Mouse (Mus musculus) liver, embryonic 11.5 days (tissue): ENCODE results near the gene Adgrv1. TPM values are rescaled to one million over a fixed set of nuclear protein-coding genes. Genes with fewer than 3 reads are reported as not detected.

ENCODE experiments used
- ATAC-seq: fragments of 200-750 bp; cut with Nextera tagmentation; replicated peaks from 2 replicates; pipeline ENCODE4 v1.8.0; 2017; ENCODE audit warnings: moderate number of reproducible peaks, mild to moderate bottlenecking, moderate TSS enrichment, moderate library complexity; ENCODE audit not compliant: low FRiP score
- DNase-seq: peaks from one replicate; pipeline ENCODE4 v3.0.0-alpha.2; 2017; ENCODE audit warnings: low spot score
- H3K27ac ChIP-seq: fragments of 300-500 bp; sonication (generic); 2 replicates; pipeline ENCODE4 v1.5.1; 2014; ENCODE audit warnings: mild to moderate bottlenecking, low read depth, low read length, control low read depth
- H3K27me3 ChIP-seq: fragments of 300-500 bp; sonication (generic); replicated peaks from 2 replicates; pipeline ENCODE4 v1.6.1; 2014; ENCODE audit warnings: low read length, mixed read lengths; ENCODE audit not compliant: control insufficient read depth, insufficient read depth
- H3K36me3 ChIP-seq: fragments of 300-500 bp; sonication (generic); 2 replicates; pipeline ENCODE4 v1.6.1; 2014; ENCODE audit warnings: mild to moderate bottlenecking, low read length, moderate library complexity, mixed read lengths; ENCODE audit not compliant: control insufficient read depth, insufficient read depth
- H3K4me1 ChIP-seq: fragments of 300-500 bp; sonication (generic); replicated peaks from 2 replicates; pipeline ENCODE4 v1.6.1; 2014; ENCODE audit warnings: low read length, mixed read lengths; ENCODE audit not compliant: control insufficient read depth, insufficient read depth
- H3K4me2 ChIP-seq: fragments of 300-500 bp; sonication (generic); 2 replicates; pipeline ENCODE4 v1.6.1; 2014; ENCODE audit warnings: mild to moderate bottlenecking, control low read depth, moderate library complexity
- H3K4me3 ChIP-seq: fragments of 300-500 bp; sonication (generic); 2 replicates; pipeline ENCODE4 v1.5.1; 2014; ENCODE audit warnings: low read depth, low read length, control low read depth
- H3K9ac ChIP-seq: fragments of 300-500 bp; sonication (generic); 2 replicates; pipeline ENCODE4 v1.6.1; 2014; ENCODE audit warnings: low read depth, low read length, control low read depth
- H3K9me3 ChIP-seq: fragments of 300-500 bp; sonication (generic); 2 replicates; pipeline ENCODE4 v1.6.1; 2016; ENCODE audit warnings: low read length, inconsistent platforms, mixed read lengths; ENCODE audit not compliant: control insufficient read depth
- WGBS: fragments of 180-500 bp; shearing (Covaris S2); extraction: QIAGEN DNeasy Blood & Tissue Kit; methylation state at CpG from one replicate; pipeline ENCODE4 v1.1.7; 2014; 5-methylcytosine and 5-hydroxymethylcytosine counted together
- polyA plus RNA-seq: library from polyadenylated mRNA; unstranded; fragments of >200 nt; fragmentation: Nextera tagmentation; extraction: Ambion mirVana; gene quantifications from 2 replicates; pipeline ENCODE4 v1.2.1, GENCODE M21; 2014

Gene Adgrv1
- polyA plus RNA-seq, 1 experiment from 2014 or later, result 0.58 TPM

DNA sequence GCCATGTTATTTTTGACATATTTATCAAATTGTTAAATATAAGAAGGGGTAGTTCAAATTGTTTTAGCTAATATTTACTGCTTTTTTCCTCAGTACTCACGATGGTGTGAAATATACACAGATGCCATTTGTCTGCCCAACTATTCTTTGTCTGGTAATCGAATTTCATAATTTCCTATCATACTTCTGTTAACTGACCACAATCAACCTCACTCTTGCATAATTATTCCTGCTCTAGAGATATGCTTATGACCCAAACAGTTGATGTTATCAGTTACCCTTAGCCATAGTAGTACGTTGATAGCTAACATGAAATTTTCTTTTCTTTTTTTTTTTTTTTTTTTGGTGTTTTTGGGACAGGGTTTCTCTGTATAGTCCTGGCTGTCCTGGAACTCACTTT, 393.5 kb downstream of the Adgrv1 start:
- ATAC-seq (no peak), DNase-seq (no peak)
- no peak overlapping the region for H3K27ac ChIP-seq
- no peaks in the 10 kb centered on the region for H3K27me3 ChIP-seq
- WGBS, result 79% methylated on average over 3 of the region's 3 CpGs
- no peak overlapping the region for H3K4me2 ChIP-seq
- no peaks in the 10 kb centered on the region for H3K36me3 ChIP-seq
- H3K4me1 ChIP-seq, result no peaks in the 10 kb centered on the region
- H3K9me3 ChIP-seq, result no peaks in the 10 kb centered on the region
- H3K4me3 ChIP-seq, result no peak overlapping the region
- no peak overlapping the region for H3K9ac ChIP-seq

DNA sequence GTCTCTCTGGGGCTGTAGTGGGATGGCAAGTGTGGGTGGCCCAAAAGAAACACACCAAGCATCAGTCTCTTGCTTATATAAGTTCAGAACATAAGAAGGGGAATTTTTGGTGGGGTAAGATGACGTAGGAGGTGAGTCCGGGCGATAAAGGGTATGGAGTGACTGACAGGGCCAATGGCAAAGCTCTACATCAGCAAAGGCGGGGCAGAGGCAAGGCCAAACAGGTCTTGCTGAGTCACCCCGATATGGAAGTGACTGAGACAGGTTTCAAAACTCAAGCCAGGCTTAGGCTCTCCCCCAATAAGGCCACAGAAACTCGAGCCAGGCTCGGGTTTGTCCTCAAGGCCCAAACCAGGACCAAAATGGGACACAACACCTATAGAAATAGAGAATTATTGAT, 394.1 kb downstream of the Adgrv1 start:
- Histone ChIP-seq H3K27ac (no peak overlapping the region), H3K4me2 (no peak overlapping the region), H3K27me3 (no peaks in the 10 kb centered on the region), H3K9ac (no peak overlapping the region), H3K4me1 (no peaks in the 10 kb centered on the region), H3K4me3 (no peak overlapping the region), H3K36me3 (no peaks in the 10 kb centered on the region), H3K9me3 (no peaks in the 10 kb centered on the region)
- DNase-seq (no peak), ATAC-seq (no peak)
- WGBS, result 79% methylated on average over 7 of the region's 7 CpGs

DNA sequence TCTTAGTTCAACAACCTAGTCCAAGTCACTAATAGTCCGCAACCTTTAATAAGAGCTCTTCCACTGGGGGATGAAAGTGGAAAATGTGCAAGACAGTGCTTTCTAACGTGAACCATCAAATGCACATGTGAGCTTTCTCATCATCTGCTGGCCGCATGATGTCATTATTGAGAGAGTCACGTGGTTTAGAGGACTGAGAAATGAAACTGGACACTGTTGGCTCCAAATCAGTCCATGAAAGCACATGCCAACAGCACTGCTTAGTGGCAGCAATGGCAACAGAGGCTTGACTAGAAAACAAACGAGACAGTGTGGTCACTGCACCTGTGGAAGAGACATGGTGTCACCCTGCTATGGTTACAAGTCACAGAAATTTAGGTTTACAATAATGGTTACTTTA, 395.0 kb downstream of the Adgrv1 start:
- H3K4me1 ChIP-seq, result no peaks in the 10 kb centered on the region
- no peak overlapping the region for H3K4me2 ChIP-seq
- H3K36me3 ChIP-seq, result no peaks in the 10 kb centered on the region
- H3K27me3 ChIP-seq, result no peaks in the 10 kb centered on the region
- no peaks in the 10 kb centered on the region for H3K9me3 ChIP-seq
- H3K9ac ChIP-seq, result no peak overlapping the region
- no peak for ATAC-seq
- 76% methylated on average over 5 of the region's 5 CpGs for WGBS
- H3K27ac ChIP-seq, result no peak overlapping the region
- no peak overlapping the region for H3K4me3 ChIP-seq
- no peak for DNase-seq

DNA sequence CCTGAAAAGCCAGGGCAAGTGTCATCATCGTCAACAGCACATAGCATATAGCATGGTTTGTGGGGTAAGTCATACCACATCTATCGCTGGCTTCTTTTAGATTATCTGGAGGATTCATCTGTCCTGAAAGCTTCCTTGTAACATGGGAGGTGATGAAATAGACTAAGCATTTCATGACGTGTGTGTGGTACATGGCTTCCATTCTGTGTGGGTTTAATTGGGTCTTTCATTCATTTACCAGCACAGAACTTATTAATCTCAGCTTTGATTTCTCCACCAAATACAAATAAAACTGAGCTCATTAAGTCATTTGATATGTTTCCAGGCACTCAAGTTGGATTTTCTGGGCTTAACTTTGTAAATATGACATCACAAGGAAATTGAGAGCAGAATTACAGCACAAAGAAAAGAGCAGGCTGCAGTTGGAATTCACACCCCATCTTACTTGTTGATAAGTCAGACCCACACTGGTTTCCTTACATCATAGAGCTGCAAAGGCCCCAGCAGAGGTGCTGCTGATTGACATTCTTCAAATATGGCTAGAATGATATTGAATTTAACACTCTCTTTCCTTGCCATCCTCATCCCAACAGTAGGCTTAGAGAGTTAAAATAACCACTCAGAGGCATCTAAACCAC, 396.1 kb downstream of the Adgrv1 start:
- ATAC-seq (no peak), DNase-seq (no peak)
- H3K4me1 ChIP-seq, result no peaks in the 10 kb centered on the region
- H3K27ac ChIP-seq, result no peak overlapping the region
- no peaks in the 10 kb centered on the region for H3K36me3 ChIP-seq
- no peak overlapping the region for H3K4me3 ChIP-seq
- no peaks in the 10 kb centered on the region for H3K9me3 ChIP-seq
- 76% methylated on average over 3 of the region's 3 CpGs for WGBS
- no peak overlapping the region for H3K9ac ChIP-seq
- H3K27me3 ChIP-seq, result no peaks in the 10 kb centered on the region
- no peak overlapping the region for H3K4me2 ChIP-seq

DNA sequence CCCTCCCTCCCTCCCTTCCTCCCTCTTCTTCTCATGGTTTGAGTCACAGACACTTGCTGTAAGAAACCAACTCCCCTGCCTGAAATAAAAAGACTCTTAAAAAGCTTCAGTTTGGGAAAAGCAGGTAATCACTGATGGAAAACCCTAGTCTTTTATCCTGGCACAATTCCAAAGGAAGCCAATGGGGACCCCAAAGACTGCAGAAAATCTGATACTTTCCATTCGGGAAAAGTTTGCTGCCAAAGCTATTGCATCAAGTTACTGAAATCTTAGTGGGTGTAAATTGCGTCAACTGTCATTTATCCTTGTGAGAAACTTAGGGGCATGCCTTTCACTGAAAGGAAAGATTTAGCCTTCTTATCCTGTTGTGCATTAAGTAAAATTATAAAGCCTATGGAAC, 398.9 kb downstream of the Adgrv1 start:
- ATAC-seq, result no peak
- Histone ChIP-seq H3K9me3 (no peaks in the 10 kb centered on the region), H3K27me3 (no peaks in the 10 kb centered on the region), H3K9ac (no peak overlapping the region), H3K27ac (no peak overlapping the region), H3K4me1 (no peaks in the 10 kb centered on the region), H3K36me3 (no peaks in the 10 kb centered on the region), H3K4me3 (no peak overlapping the region), H3K4me2 (no peak overlapping the region)
- no peak for DNase-seq
- WGBS, result 73% methylated on average over 2 of the region's 2 CpGs

GRCm38 (mm10) chr13:81232839-81233238, 400.1 kb downstream of the Adgrv1 start:
- Histone ChIP-seq H3K36me3 (no peaks in the 10 kb centered on the region), H3K27me3 (no peaks in the 10 kb centered on the region), H3K4me2 (no peak overlapping the region), H3K4me1 (no peaks in the 10 kb centered on the region), H3K9ac (no peak overlapping the region), H3K9me3 (no peaks in the 10 kb centered on the region), H3K27ac (no peak overlapping the region), H3K4me3 (no peak overlapping the region)
- ATAC-seq, result no peak
- DNase-seq, result no peak

DNA sequence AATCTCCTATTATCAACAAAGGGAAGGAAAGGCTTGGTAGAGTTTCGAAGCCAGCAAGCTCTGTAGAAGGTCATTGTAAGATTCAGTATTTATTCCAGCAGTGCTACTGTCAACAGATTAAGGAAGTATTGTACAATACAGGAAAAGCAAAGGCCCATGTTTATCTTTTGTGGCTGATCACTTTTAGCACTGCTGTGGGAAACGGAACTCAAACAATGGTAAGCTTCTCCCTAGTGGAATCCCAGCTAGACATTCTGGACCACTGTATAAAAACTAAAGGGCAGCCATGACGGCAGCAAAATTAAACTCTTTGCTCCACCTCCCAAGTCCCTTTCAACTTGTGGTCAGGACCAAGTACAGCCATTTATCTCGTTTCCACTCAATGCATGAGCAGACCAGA, 402.8 kb downstream of the Adgrv1 start:
- Histone ChIP-seq H3K9me3 (no peaks in the 10 kb centered on the region), H3K27ac (no peak overlapping the region), H3K4me1 (no peaks in the 10 kb centered on the region), H3K36me3 (no peaks in the 10 kb centered on the region), H3K27me3 (no peaks in the 10 kb centered on the region), H3K4me2 (no peak overlapping the region), H3K9ac (no peak overlapping the region), H3K4me3 (no peak overlapping the region)
- no peak for DNase-seq
- ATAC-seq, result peak; percentile 36; the same call in 1 of the 2 replicates
- WGBS, result 41% methylated on average over 4 of the region's 4 CpGs

- Histone ChIP-seq H3K36me3 (no peaks in the 10 kb centered on the region), H3K4me2 (no peak overlapping the region), H3K27me3 (no peaks in the 10 kb centered on the region), H3K4me3 (no peak overlapping the region), H3K27ac (no peak overlapping the region), H3K9ac (no peak overlapping the region), H3K4me1 (no peaks in the 10 kb centered on the region), H3K9me3 (no peaks in the 10 kb centered on the region)
- 73% methylated on average over 3 of the region's 3 CpGs for WGBS
- DNase-seq (no peak), ATAC-seq (no peak)
These were observed 409.2 kb downstream of the Adgrv1 start for GRCm38 (mm10) chr13:81223768-81224167.

DNA sequence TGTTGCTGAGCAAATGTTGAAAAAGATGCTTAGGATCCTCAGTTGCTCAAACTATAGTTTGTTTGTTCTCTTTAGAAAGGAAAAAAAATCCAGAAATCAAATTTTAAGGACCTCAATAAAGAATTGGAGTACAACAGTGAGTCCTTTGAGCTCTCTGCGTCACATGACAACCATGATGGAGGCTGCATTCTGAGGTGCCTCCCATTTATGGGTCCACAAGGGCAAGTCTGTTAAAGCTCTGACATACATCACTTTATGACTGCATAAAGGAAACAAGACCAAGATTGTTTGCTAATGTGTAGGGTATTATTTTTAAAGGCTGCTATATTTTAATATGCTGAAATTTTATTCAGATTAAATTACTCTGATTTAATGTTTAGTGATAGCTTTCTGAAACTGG, 410.6 kb downstream of the Adgrv1 start:
- no peaks in the 10 kb centered on the region for H3K27me3 ChIP-seq
- WGBS, result 93% methylated on average over 1 of the region's 1 CpGs
- DNase-seq, result no peak
- H3K9me3 ChIP-seq, result no peaks in the 10 kb centered on the region
- H3K4me1 ChIP-seq, result no peaks in the 10 kb centered on the region
- no peak for ATAC-seq
- no peak overlapping the region for H3K9ac ChIP-seq
- no peak overlapping the region for H3K27ac ChIP-seq
- no peak overlapping the region for H3K4me3 ChIP-seq
- no peaks in the 10 kb centered on the region for H3K36me3 ChIP-seq
- no peak overlapping the region for H3K4me2 ChIP-seq
